Mouse (Mus musculus) left cerebral cortex, postnatal 10 days (tissue): Measurements from ENCODE around the gene Rab9. TPM values are rescaled to one million over a fixed set of nuclear protein-coding genes. Genes with fewer than 3 reads are reported as not detected.
A peak's percentile ranks its signal among the peaks of the same experiment; 100 is the strongest.

Experiments
- DNase-seq, 2 experiments: peaks; one replicate each; pipeline ENCODE4 v3.0.0; 2021 to 2022; ENCODE audit warnings: low spot score in 2 of 2, mixed read lengths in 1 of 2; ENCODE audit errors: extremely low spot score in 1 of 2
- intact Hi-C: fragments of 180-260 bp; cut with DNase I; formaldehyde crosslinking; loops from one replicate; pipeline ENCODE4 v1.15.1; 2025
- total RNA-seq, 2 experiments: library from RNA; stranded (reverse); gene quantifications; 2 replicates each; pipeline ENCODE4 v1.2.3; 2021

Rab9 gene
- total RNA-seq, 2 experiments from 2014 or later, result 36.6 to 39.2 TPM

DNA sequence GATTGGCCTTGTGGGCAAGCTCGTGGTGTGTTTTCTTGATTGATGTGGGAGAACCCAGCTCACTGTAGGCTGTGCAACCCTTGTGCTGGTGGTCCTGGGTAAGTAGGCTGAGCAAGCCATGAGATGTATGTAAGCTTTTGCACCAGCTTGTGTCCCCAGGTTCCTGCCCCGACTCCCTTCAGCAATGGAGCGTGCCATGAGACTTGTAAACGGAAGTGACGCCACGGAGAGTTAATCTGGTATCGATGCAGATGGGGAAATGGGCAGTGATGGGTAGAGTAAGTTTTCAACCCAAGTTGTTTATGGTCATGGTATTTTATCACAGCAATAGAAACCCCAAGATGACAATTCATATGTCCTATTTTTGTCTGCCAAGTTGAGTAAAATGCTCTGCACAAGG, 11.3 kb downstream of the Rab9 start:
- no peak for DNase-seq
- intact Hi-C loops, result no loop called here

DNA sequence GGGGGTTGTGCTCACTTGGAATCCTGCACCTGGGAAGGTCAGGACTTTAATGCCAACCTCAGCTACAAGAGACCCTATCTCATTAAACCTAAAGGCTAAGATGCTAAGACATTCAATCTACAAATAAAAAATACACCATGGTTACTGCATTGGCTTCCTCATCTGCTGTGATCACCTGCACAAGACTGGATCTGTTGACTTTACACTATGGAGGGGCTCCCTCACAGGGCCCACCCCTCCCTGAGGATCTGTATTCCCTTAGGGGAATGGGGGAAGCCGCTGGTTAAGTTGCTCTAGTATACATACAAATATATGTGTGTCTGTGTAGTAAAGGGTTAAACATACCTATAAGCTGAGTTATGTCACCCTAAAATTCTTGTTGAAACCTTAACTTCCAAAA, 24.1 kb downstream of the Rab9 start:
- DNase-seq, result no peak
- intact Hi-C loops, result no loop called here

DNA sequence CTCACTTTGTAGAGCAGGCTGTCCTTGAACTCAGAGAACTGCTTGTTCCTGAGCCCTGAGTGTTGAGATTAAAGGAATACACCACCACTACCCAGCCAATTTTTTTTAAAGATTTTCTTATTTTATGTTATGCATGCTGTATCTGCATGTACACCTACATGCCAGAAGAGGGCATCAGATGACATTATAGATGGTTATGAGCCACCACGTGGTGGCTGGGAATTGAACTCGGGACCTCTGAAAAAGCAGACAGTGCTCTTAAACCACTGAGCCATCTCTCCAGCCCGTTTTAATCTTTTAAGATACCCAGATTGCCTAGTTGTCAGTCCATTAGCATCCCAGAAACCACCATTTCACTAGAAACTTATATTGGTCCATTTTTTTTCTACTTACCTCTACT, 25.3 kb downstream of the Rab9 start:
- no peak for DNase-seq
- intact Hi-C loops, result no loop called here

DNA sequence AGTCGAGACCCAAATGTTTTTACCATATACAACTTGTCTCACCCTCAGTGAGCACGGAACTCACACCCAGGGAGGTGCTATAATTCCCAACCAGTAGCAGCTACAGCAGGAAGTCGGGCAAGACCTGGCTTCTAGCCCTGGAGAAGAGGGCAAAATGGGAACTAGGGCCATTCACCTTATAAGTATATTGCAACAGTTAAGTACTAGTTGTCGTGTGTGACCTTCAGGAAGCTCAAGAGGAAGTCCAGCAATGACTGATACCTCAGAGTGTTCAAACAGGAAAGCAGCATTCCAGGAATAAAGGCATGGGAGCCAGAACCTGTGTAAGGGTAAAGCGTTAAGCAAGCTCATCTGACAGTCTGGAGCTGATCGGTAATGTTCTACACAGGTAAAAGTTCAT, 26.1 kb downstream of the Rab9 start:
- intact Hi-C loops, result no loop called here
- no peak for DNase-seq

DNA sequence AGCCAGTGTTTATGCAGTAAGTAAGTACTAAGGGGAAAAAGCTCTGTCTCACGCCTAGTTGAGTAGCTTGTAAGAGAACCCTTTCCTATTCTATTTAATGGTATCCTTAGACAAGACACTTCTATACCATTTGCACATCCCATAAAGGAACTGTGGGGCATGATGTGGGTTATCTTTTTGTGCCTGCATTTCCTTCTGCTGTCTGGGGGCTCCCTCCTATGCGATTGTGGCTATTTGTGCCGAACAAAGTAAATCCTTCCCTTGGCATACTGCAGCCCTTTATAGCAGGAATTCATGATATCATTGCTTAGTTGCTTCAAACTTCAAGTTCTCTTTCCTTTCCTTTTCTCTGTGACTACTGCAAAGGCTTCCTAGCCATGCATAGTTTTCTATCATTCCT, 35.1 kb downstream of the Rab9 start:
- intact Hi-C loops, result loop anchor here (10.0 kb wide), 1 partner anchor 210 kb away; no protein-coding TSS in a partner anchor
- no peak for DNase-seq

DNA sequence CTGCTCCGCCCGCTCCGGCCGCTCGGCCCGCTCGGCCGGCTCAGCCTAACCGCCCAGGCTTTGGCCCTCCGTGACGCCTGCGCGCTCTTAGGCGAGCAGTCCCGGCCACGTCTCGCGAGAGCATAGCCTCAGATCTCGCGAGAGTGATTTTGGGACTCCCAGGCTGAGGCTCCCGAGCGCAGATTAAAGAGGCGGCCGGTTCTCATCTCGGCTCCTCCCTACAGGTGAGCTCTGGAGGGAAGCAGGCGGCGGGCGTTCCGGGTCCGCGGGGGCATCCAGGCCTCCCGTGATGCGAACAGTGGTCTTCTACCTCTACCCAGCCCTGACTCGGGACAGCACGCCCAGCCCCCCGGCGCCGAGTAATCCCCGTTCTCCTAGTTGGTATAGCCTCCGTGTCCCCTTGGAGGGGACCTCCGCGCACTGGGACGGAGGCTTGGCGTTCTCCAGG, 39.0 kb downstream of the Rab9 start, which contains the start of gene Ofd1:
Gene Ofd1, minus strand, starts transcription at position 89 of the 448 bp plus-strand sequence.
- peak; percentile 83 to 92 for DNase-seq
- intact Hi-C loops, result loop anchor here (10.0 kb wide), 1 partner anchor 214 kb away; no protein-coding TSS in a partner anchor

DNA sequence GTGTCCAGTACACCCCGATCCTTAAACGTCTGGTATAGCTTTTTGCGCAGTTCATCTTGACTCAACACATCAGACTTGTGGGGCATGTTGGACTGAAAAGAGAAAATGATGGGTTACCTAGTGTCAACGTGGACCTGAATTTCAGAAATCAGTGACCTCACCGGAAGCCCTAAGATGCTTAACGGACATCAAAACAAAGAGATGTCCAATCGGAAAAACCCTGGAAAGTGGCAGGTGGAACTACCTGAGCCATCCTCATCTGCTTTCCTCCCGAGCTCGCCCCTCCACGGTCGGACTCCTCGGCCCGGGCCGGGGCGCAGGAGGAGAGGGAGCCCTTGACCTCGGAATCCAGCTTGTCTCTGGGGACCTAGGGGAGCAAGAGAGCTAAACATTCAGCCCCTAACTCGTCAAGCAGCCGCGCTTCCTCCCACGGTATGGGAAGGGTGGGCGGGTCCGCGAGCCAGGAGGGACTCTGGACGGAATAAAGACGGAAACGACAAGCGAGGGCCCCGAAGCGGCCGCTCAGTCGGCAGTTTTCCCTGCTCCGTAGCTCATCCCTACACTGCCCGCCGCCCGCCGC, 39.5 kb downstream of the Rab9 start, which contains the start of gene Trappc2:
Gene Trappc2, plus strand, starts transcription at position 539 of the 580 bp plus-strand sequence.
- intact Hi-C loops, result loop anchor here (10.0 kb wide), 1 partner anchor 215 kb away; no protein-coding TSS in a partner anchor

DNA sequence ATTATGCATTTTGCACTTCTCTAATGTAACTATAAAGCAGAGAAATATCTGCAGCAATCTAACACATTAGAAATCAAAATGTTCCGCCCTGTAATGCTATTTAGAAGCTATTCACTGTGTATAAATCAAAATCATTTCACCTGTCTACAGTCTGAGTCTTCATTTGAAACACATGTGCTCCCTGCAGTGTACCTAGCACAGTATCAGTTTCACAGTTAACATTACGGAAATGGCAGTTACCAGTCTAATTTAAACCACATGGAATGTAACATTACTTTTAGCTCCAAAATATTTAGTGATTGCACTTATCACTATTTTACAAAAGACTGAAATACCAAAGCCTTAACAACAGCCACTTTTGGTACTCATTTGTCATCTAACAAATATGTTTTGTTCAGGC, 44.9 kb downstream of the Rab9 start:
- intact Hi-C loops, result no loop called here
- DNase-seq, result no peak

More for the DNA sequence above, 39.5 kb downstream of the Rab9 start, which contains the start of gene Trappc2:
- no peak for DNase-seq

DNA sequence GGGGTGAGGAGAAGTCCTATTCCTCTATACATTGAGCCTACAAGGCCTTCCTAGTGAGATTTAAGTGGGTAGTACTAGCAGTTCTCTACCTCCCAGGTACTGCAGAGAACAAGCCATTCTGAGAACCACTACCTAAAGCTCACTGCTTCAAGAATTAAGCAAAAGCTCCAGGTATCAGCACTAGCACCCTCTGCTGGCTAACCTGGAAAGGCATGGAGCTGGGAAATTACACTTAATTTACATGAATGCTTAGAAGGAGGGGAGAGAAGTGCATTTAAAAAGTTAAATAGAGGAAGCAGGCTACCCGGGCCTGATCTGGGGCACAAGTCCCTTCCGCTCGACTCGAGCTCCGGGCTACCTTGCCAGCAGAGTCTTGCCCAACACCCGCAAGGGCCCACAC, 63.5 kb downstream of the Rab9 start:
- intact Hi-C loops, result loop anchor here (10.0 kb wide), 1 partner anchor 239 kb away; no protein-coding TSS in a partner anchor
- DNase-seq, result no peak

DNA sequence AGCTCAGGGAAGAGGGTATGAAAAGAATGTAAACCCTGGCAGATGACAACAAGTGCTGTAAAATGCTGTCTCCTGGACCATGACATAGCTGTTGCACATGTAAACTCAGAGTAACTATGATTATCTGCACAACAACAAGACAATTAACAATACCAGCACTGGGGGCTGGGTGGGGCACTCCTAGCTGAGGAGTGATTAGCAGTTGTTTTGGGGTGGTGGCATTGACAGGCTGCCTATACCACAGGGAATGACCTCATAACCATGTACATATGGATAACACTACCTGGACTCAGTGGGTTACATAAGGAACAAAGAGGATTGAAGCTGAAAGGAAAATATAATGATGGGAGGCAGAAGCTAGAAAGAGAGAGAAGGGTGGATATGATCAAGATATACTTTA, 71.8 kb downstream of the Rab9 start:
- intact Hi-C loops, result no loop called here
- no peak for DNase-seq

Other genes with a start within 250 kb of the Rab9 start
- gene Gpm6b, start 241.0 kb downstream of the Rab9 start, total RNA-seq, result 100 to 1,000 TPM; 752 to 763 TPM
- 10 to 100 TPM; 52.4 to 53.8 TPM for gene Trappc2, start 39.3 kb downstream of the Rab9 start, total RNA-seq
- 1 to 10 TPM; 5.7 to 6.3 TPM for gene Ofd1, start 39.2 kb downstream of the Rab9 start, total RNA-seq
- gene Tceanc, start 38.7 kb upstream of the Rab9 start, total RNA-seq, result 1 to 10 TPM; 1.8 to 2.0 TPM
- 1 to 10 TPM; 3.1 to 3.5 TPM for gene Egfl6, start 105.9 kb upstream of the Rab9 start, total RNA-seq